Mouse (Mus musculus) CD8-positive naive resting alpha-beta T cell, adult 2 months (primary cell): ENCODE data around the gene Slc7a4.
"Not testable (repeated sequence)": the region's sequence is repeated elsewhere in the genome, so short reads cannot be mapped to it uniquely, and the experiment has no call there.

Experiments
- DNase-seq, 2 experiments: peaks; one replicate each; pipeline ENCODE4 v3.0.0; 2022; ENCODE audit warnings: low read depth in 2 of 2, low spot score in 2 of 2

The Slc7a4 gene

GRCm38 (mm10) chr16:17583064-17583463 is at the start of gene Slc7a4:
Gene Slc7a4, minus strand, starts transcription at chr16:17583214.
- no peak for DNase-seq

- DNase-seq = no peak
These were observed 49.6 kb upstream of the Slc7a4 start for GRCm38 (mm10) chr16:17632580-17632979.

GRCm38 (mm10) chr16:17626269-17626555 is 43.2 kb upstream of the Slc7a4 start:
- DNase-seq = no peak

GRCm38 (mm10) chr16:17625488-17626268 is 42.7 kb upstream of the Slc7a4 start:
- no peak for DNase-seq

- DNase-seq = no peak
These were observed 38.9 kb upstream of the Slc7a4 start for GRCm38 (mm10) chr16:17621936-17622335.

- peak; percentile 89 to 94 for DNase-seq
These were observed 36.4 kb upstream of the Slc7a4 start, which contains the start of gene Smpd4 for GRCm38 (mm10) chr16:17619198-17620105. Gene Smpd4, plus strand, starts transcription at chr16:17619354.

- DNase-seq = peak; percentile 16 to 45
These were observed 35.0 kb upstream of the Slc7a4 start for GRCm38 (mm10) chr16:17617922-17618565.

- DNase-seq = no peak
These were observed 33.2 kb upstream of the Slc7a4 start for GRCm38 (mm10) chr16:17616212-17616611.

GRCm38 (mm10) chr16:17614740-17615139 is 31.7 kb upstream of the Slc7a4 start:
- not testable (repeated sequence) for DNase-seq

- DNase-seq = no peak
These were observed 28.4 kb upstream of the Slc7a4 start for GRCm38 (mm10) chr16:17611383-17611782.

- no peak for DNase-seq
These were observed 22.7 kb upstream of the Slc7a4 start for GRCm38 (mm10) chr16:17605684-17606083.

- DNase-seq = no peak
These were observed 21.9 kb upstream of the Slc7a4 start for GRCm38 (mm10) chr16:17604941-17605340.

GRCm38 (mm10) chr16:17600944-17601562 is 18.0 kb upstream of the Slc7a4 start:
- DNase-seq = no peak

GRCm38 (mm10) chr16:17590731-17591130 is 7.7 kb upstream of the Slc7a4 start:
- no peak for DNase-seq

GRCm38 (mm10) chr16:17584555-17584954 is 1.5 kb upstream of the Slc7a4 start:
- DNase-seq = no peak

GRCm38 (mm10) chr16:17576825-17577215 is 6.2 kb downstream of the Slc7a4 start:
- no peak for DNase-seq

GRCm38 (mm10) chr16:17575870-17576824 is 6.9 kb downstream of the Slc7a4 start:
- no peak for DNase-seq

- no peak for DNase-seq
These were observed 16.8 kb downstream of the Slc7a4 start for GRCm38 (mm10) chr16:17566186-17566585.

GRCm38 (mm10) chr16:17564771-17565170 is 18.2 kb downstream of the Slc7a4 start:
- DNase-seq = no peak

- no peak for DNase-seq
These were observed 18.8 kb downstream of the Slc7a4 start for GRCm38 (mm10) chr16:17564221-17564620.
